Mouse (Mus musculus): Measurements from ENCODE around the gene Ccdc181.

- TF ChIP-seq CTCF (IDR thresholded peaks at IDR 0.05; ENCODE audit: control insufficient read depth, insufficient read depth, insufficient replicate concordance, low read depth, low read length): no peak
- no peak for TF ChIP-seq POLR2A (IDR thresholded peaks at IDR 0.05; ENCODE audit: control insufficient read depth, low read depth, low read length)
Measured at GRCm38 (mm10) chr1:164261553-164261952, 13.8 kb upstream of the Ccdc181 start.
